Mouse (Mus musculus) embryonic facial prominence, embryonic 11.5 days (tissue): ENCODE results near the gene Ube2j1. TPM values are rescaled to one million over a fixed set of nuclear protein-coding genes. Genes with fewer than 3 reads are reported as not detected.
"Not testable (repeated sequence)": the region's sequence is repeated elsewhere in the genome, so short reads cannot be mapped to it uniquely, and the experiment has no call there.

Source experiments
- ATAC-seq: fragments of 200-750 bp; cut with Nextera tagmentation; replicated peaks from 2 replicates; pipeline ENCODE4 v1.8.0; 2017; ENCODE audit warnings: low read depth; ENCODE audit not compliant: insufficient number of reproducible peaks, low FRiP score, low TSS enrichment
- DNase-seq: peaks from one replicate; pipeline ENCODE4 v3.0.0-alpha.2; 2015; ENCODE audit warnings: low spot score
- H3K27ac ChIP-seq: fragments of 300-500 bp; sonication (generic); replicated peaks from 2 replicates; pipeline ENCODE4 v1.5.1; 2014; ENCODE audit warnings: mild to moderate bottlenecking, low read depth, low read length, control low read depth
- H3K27me3 ChIP-seq: fragments of 300-500 bp; sonication (generic); 2 replicates; pipeline ENCODE4 v1.6.1; 2014; ENCODE audit warnings: mild to moderate bottlenecking, low read length, moderate library complexity, mixed read lengths; ENCODE audit not compliant: control insufficient read depth, insufficient read depth
- H3K36me3 ChIP-seq: fragments of 300-500 bp; sonication (generic); replicated peaks from 2 replicates; pipeline ENCODE4 v1.6.1; 2014; ENCODE audit warnings: low read depth, mild to moderate bottlenecking, low read length, moderate library complexity, mixed read lengths; ENCODE audit not compliant: control insufficient read depth, insufficient read depth
- H3K4me1 ChIP-seq: fragments of 300-500 bp; sonication (generic); 2 replicates; pipeline ENCODE4 v1.6.1; 2014; ENCODE audit warnings: low read length, mixed read lengths; ENCODE audit not compliant: control insufficient read depth, insufficient read depth
- H3K4me2 ChIP-seq: fragments of 300-500 bp; sonication (generic); 2 replicates; pipeline ENCODE4 v1.6.1; 2014; ENCODE audit warnings: low read depth, mild to moderate bottlenecking, control low read depth, low read length, moderate library complexity
- H3K4me3 ChIP-seq: fragments of 300-500 bp; sonication (generic); 2 replicates; pipeline ENCODE4 v1.5.1; 2014; ENCODE audit warnings: low read depth, low read length, control low read depth
- H3K9ac ChIP-seq: fragments of 300-500 bp; sonication (generic); replicated peaks from 2 replicates; pipeline ENCODE4 v1.6.1; 2014; ENCODE audit warnings: mild to moderate bottlenecking, control low read depth, low read length
- H3K9me3 ChIP-seq: fragments of 300-500 bp; sonication (generic); replicated peaks from 2 replicates; pipeline ENCODE4 v1.6.1; 2016; ENCODE audit warnings: mild to moderate bottlenecking, low read length, inconsistent platforms, mixed read lengths; ENCODE audit not compliant: control insufficient read depth
- WGBS: fragments of 180-500 bp; shearing (Covaris S2); extraction: QIAGEN DNeasy Blood & Tissue Kit; methylation state at CpG from one replicate; pipeline ENCODE4 v1.1.7; 2014; 5-methylcytosine and 5-hydroxymethylcytosine counted together
- polyA plus RNA-seq: library from polyadenylated mRNA; unstranded; fragments of >200 nt; fragmentation: Nextera tagmentation; extraction: Ambion mirVana; gene quantifications from 2 replicates; pipeline ENCODE4 v1.2.1, GENCODE M21; 2014

Ube2j1 gene
- polyA plus RNA-seq, 1 experiment from 2014 or later: 47.1 TPM

DNA sequence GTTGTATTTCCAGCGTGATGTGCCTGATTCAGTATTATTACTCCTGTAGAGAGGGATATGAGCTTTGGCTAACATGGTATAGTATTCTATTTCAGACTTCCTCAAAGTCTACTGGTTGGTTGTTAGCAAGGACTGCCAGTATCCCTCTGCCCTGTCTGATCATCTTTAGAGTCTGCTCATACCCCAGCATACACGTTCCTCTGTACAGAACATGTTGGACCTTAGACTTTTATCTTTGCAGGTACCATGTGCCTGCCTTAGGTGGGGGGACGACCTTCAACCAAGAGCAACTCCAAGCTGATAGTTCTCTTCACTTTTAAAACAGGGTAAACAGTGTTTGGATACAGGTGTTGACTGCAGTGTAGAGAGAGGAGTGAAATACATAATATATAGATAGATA, 29.1 kb upstream of the Ube2j1 start:
- 85% methylated on average over 3 of the region's 3 CpGs for WGBS
- H3K4me2 ChIP-seq: no peak overlapping the region

GRCm38 (mm10) chr4:33005595-33006470, 25.4 kb upstream of the Ube2j1 start:
- not testable (repeated sequence) for H3K4me1 ChIP-seq, DNase-seq, H3K4me3 ChIP-seq, H3K9me3 ChIP-seq, H3K4me2 ChIP-seq, H3K9ac ChIP-seq, ATAC-seq, H3K27ac ChIP-seq, H3K27me3 ChIP-seq, H3K36me3 ChIP-seq
- 94% methylated on average over 10 of the region's 10 CpGs for whole genome bisulfite sequencing

More for the DNA sequence above, 29.1 kb upstream of the Ube2j1 start:
- DNase-seq (no peak), ATAC-seq (no peak)
- Histone ChIP-seq H3K36me3 (no peaks in the 10 kb centered on the region), H3K27me3 (no peaks in the 10 kb centered on the region), H3K9me3 (no peaks in the 10 kb centered on the region), H3K27ac (no peak overlapping the region), H3K9ac (no peak overlapping the region), H3K4me3 (no peak overlapping the region), H3K4me1 (no peaks in the 10 kb centered on the region)

GRCm38 (mm10) chr4:33006844-33007243, 24.4 kb upstream of the Ube2j1 start:
- no peak for ATAC-seq
- Histone ChIP-seq H3K27ac (no peak overlapping the region), H3K36me3 (no peaks in the 10 kb centered on the region)

GRCm38 (mm10) chr4:33007443-33008217, 23.6 kb upstream of the Ube2j1 start:
- Histone ChIP-seq H3K27me3 (no peaks in the 10 kb centered on the region), H3K9ac (no peak overlapping the region), H3K36me3 (no peaks in the 10 kb centered on the region), H3K27ac (no peak overlapping the region), H3K4me2 (no peak overlapping the region), H3K4me1 (no peaks in the 10 kb centered on the region), H3K9me3 (no peaks in the 10 kb centered on the region), H3K4me3 (no peak overlapping the region)
- ATAC-seq (no peak), DNase-seq (no peak)
- WGBS: 90% methylated on average over 9 of the region's 9 CpGs

More at GRCm38 (mm10) chr4:33006844-33007243, 24.4 kb upstream of the Ube2j1 start:
- H3K4me2 ChIP-seq: no peak overlapping the region
- no peak for DNase-seq
- H3K9ac ChIP-seq: no peak overlapping the region
- 95% methylated on average over 11 of the region's 11 CpGs for WGBS
- H3K4me3 ChIP-seq: no peak overlapping the region
- H3K9me3 ChIP-seq: no peaks in the 10 kb centered on the region
- H3K27me3 ChIP-seq: no peaks in the 10 kb centered on the region
- H3K4me1 ChIP-seq: no peaks in the 10 kb centered on the region

- no peaks in the 10 kb centered on the region; the same call in 1 of the 2 replicates for H3K36me3 ChIP-seq
- no peak for ATAC-seq
- 90% methylated on average over 1 of the region's 1 CpGs for WGBS
These were observed 21.1 kb upstream of the Ube2j1 start for GRCm38 (mm10) chr4:33010078-33010477.

DNA sequence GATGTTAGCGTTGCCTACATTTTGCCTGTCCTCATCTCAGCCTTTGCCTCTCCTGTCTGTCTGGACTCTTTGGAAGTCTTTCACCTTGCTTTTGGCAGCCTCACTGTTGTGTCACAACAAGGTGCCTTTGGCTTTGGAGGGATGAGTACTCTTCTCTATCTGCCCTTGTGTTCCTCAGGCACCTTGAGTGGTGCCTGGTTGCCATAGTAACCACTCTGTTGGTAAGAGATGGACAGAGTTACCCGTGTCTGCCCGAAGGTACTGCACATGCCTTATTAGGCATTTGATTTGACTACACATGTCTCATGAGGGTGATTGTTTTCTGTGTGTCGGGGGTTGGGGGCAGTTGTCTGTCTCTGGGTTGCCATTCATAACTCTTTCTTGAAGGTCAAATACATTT, 18.7 kb upstream of the Ube2j1 start:
- H3K4me3 ChIP-seq: no peak overlapping the region
- no peak overlapping the region for H3K4me2 ChIP-seq
- 84% methylated on average over 4 of the region's 4 CpGs for WGBS
- DNase-seq (no peak), ATAC-seq (no peak)
- no peaks in the 10 kb centered on the region for H3K9me3 ChIP-seq
- no peaks in the 10 kb centered on the region for H3K4me1 ChIP-seq
- H3K9ac ChIP-seq: no peak overlapping the region
- no peak overlapping the region for H3K27ac ChIP-seq
- no peaks in the 10 kb centered on the region for H3K27me3 ChIP-seq
- H3K36me3 ChIP-seq: no peaks in the 10 kb centered on the region; the same call in 1 of the 2 replicates

More at GRCm38 (mm10) chr4:33010078-33010477, 21.1 kb upstream of the Ube2j1 start:
- Histone ChIP-seq H3K9me3 (no peaks in the 10 kb centered on the region), H3K4me3 (no peak overlapping the region), H3K27ac (no peak overlapping the region), H3K4me2 (no peak overlapping the region), H3K27me3 (no peaks in the 10 kb centered on the region), H3K4me1 (no peaks in the 10 kb centered on the region), H3K9ac (no peak overlapping the region)
- no peak for DNase-seq

- WGBS: 50% methylated on average over 9 of the region's 9 CpGs
- Histone ChIP-seq H3K4me1 (no peaks in the 10 kb centered on the region), H3K27ac (no peak overlapping the region), H3K36me3 (no peaks in the 10 kb centered on the region; the same call in 1 of the 2 replicates), H3K9me3 (no peaks in the 10 kb centered on the region), H3K4me2 (no peak overlapping the region), H3K9ac (no peak overlapping the region), H3K27me3 (no peaks in the 10 kb centered on the region), H3K4me3 (no peak overlapping the region)
- peak; percentile 91 for DNase-seq
- ATAC-seq: no peak; the same call in 1 of the 2 replicates
These were observed 12.7 kb upstream of the Ube2j1 start for GRCm38 (mm10) chr4:33018361-33018999.
